Mouse (Mus musculus) CD4-positive, CD25-positive, alpha-beta regulatory T cell, adult 4 months (primary cell): Measurements from ENCODE around the gene Ei24. TPM values are rescaled to one million over a fixed set of nuclear protein-coding genes. Genes with fewer than 3 reads are reported as not detected.

Experiments used
- ATAC-seq: one replicate; pipeline ENCODE4 v1.8.0; 2017
- polyA plus RNA-seq, 2 experiments: library from polyadenylated mRNA; unstranded; fragments of 100-300 nt; shearing (Covaris generic); gene quantifications; one replicate each; pipeline ENCODE4 v1.2.1; 2017

Ei24 gene
- polyA plus RNA-seq: 10 to 100 TPM; 12.9 to 13.7 TPM

GRCm38 (mm10) chr9:36796781-36797555, at the start of gene Ei24:
Gene Ei24, minus strand, starts transcription at chr9:36797393.
- peak; percentile 84 for ATAC-seq

- ATAC-seq: no peak
Observed at GRCm38 (mm10) chr9:36846346-36846745, 49.2 kb upstream of the Ei24 start.

- no peak for ATAC-seq
Observed at GRCm38 (mm10) chr9:36833914-36834313, 36.7 kb upstream of the Ei24 start.

- no peak for ATAC-seq
Observed at GRCm38 (mm10) chr9:36833043-36833881, 36.1 kb upstream of the Ei24 start.

GRCm38 (mm10) chr9:36832529-36832928, 35.3 kb upstream of the Ei24 start:
- ATAC-seq: no peak

- no peak for ATAC-seq
Observed at GRCm38 (mm10) chr9:36831401-36831800, 34.2 kb upstream of the Ei24 start.

- ATAC-seq: no peak
Observed at GRCm38 (mm10) chr9:36826612-36827363, 29.6 kb upstream of the Ei24 start.

- ATAC-seq: no peak
Observed at GRCm38 (mm10) chr9:36822024-36822423, 24.8 kb upstream of the Ei24 start.

GRCm38 (mm10) chr9:36821644-36822000, 24.4 kb upstream of the Ei24 start, which contains the start of gene Fez1:
Gene Fez1, plus strand, starts transcription at chr9:36821864.
- ATAC-seq: no peak

- ATAC-seq: no peak
Observed at GRCm38 (mm10) chr9:36820969-36821643, 23.9 kb upstream of the Ei24 start.

GRCm38 (mm10) chr9:36818905-36819304, 21.7 kb upstream of the Ei24 start:
- ATAC-seq: no peak

GRCm38 (mm10) chr9:36814486-36814885, 17.3 kb upstream of the Ei24 start:
- ATAC-seq: no peak

GRCm38 (mm10) chr9:36808126-36808785, 11.1 kb upstream of the Ei24 start:
- no peak for ATAC-seq

- ATAC-seq: no peak
Observed at GRCm38 (mm10) chr9:36805256-36805975, 8.2 kb upstream of the Ei24 start.

GRCm38 (mm10) chr9:36803926-36804325, 6.7 kb upstream of the Ei24 start:
- ATAC-seq: no peak

- ATAC-seq: no peak
Observed at GRCm38 (mm10) chr9:36803386-36803785, 6.2 kb upstream of the Ei24 start.

- no peak for ATAC-seq
Observed at GRCm38 (mm10) chr9:36802951-36803350, 5.8 kb upstream of the Ei24 start.

GRCm38 (mm10) chr9:36801961-36802360, 4.8 kb upstream of the Ei24 start:
- no peak for ATAC-seq

GRCm38 (mm10) chr9:36796224-36796623, 969 bp downstream of the Ei24 start:
- ATAC-seq: no peak

GRCm38 (mm10) chr9:36795556-36795955, 1.6 kb downstream of the Ei24 start:
- no peak for ATAC-seq

- ATAC-seq: no peak
Observed at GRCm38 (mm10) chr9:36794487-36794886, 2.7 kb downstream of the Ei24 start.
